Mouse (Mus musculus): ENCODE data around the gene Wbp4. TPM values are rescaled to one million over a fixed set of nuclear protein-coding genes. Genes with fewer than 3 reads are reported as not detected.
A peak's percentile ranks its signal among the peaks of the same experiment; 100 is the strongest.

The Wbp4 gene
- polyA plus RNA-seq, 1 experiment from 2014 or later = 41.5 TPM

DNA sequence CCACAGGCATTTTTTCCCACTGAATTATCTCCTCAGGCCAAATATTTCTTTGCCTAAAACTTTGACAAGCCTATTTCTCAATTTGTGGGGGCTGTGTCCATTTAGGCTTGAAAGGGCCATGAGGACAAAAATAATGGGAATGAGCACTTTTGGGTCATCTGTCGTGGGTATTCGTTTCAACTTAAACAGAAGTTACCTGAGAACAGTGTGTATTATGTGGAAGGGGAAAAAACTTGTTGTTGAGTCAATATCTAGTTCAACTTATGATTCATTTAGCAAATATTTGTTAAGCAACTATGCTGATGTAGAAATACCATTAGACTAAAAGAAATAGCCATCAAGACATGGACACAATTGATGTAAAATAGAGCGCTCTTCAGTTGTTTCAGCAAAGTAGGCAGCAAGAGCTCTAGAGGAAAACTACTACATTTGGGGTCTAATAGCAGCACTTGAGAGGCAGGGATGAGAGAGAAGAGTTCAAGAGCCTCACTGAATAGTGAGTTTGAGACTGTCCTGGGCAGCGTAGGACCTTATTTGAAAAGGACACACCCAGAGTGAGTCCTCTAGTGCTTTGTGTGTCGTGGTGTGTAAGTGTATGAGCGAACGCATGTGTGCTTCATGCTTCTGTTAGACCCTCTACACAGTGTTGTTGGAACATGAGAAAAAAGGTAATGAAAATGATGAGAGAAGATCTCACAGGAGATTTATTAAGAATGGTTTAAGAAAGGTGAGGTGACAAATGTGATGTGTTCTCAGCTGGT, 23.1 kb upstream of the Wbp4 start:
- Histone ChIP-seq H3K4me1 (peaks cover 6% of the 10 kb centered on the region), H3K4me3 (replicated peaks) (no peak overlapping the region), H3K9me3 (no peaks in the 10 kb centered on the region), H3K9ac (no peak overlapping the region), H3K27me3 (replicated peaks) (no peaks in the 10 kb centered on the region), H3K36me3 (no peaks in the 10 kb centered on the region), H3K4me2 (no peak overlapping the region), H3K27ac (peak overlapping the region; percentile 8; the same call in 1 of the 2 replicates)
- WGBS = 78% methylated on average over 7 of the region's 7 CpGs
- no peak for ATAC-seq (ENCODE audit: insufficient read depth, low FRiP score, low read depth)

DNA sequence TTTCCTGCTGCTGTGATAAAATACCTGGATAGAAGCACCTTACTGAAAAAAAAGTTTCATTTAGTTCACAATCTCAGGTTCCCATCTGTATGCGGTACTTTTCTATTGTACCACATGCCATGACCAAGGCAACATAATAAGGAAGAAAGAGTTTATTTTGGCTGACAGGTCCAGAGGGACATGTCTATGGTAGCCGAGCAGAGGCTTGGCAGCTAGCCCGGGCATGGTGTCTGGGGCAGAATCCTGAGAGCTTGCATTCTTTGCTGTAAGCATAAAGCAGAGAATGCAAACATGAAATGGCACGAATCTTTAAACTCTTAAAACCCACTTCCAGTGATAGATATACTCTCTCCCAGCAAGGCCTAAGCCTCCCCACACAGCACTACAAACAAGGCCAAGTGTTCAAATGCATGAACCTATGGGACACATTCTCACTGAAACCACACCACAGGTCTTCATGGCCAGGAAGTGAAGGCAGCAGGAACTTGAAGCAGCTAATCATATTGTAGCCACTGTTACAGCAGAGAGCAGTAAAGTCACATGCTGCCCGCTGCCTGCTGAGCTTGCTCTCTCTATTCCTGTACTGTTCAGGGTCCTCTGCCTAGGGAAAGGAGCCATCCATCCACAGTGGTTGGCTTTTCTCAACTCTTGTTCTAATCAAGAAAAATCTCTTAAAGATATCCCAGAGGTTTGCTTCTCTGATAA, 22.2 kb upstream of the Wbp4 start:
- peak overlapping the region; percentile 8 for H3K27ac ChIP-seq
- ATAC-seq (ENCODE audit: insufficient read depth, low FRiP score, low read depth) = no peak

DNA sequence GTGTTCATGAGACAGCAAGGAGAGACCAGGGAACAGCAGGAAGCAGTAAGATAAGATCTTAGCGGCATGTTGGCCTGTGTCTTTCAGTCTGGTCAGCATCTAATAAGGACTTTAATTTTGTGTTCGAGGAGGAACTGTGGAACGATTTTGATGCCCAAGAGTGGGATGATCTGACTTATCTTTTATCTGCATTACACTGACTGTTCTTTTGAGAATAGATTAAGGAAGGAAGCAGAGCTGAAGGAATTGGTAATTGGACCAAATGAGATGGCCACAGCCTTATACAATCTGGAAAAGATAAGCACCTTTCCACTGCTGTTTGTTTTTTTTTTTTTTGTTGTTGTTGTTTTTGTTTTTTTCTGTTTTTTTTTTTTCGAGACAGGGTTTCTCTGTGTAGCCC, 19.4 kb upstream of the Wbp4 start:
- Histone ChIP-seq H3K4me3 (replicated peaks) (no peak overlapping the region), H3K9ac (no peak overlapping the region), H3K4me2 (no peak overlapping the region), H3K4me1 (peaks cover 2% of the 10 kb centered on the region; the same call in 1 of the 2 replicates), H3K9me3 (no peaks in the 10 kb centered on the region), H3K27me3 (replicated peaks) (no peaks in the 10 kb centered on the region), H3K36me3 (no peaks in the 10 kb centered on the region), H3K27ac (no peak overlapping the region)
- 79% methylated on average over 4 of the region's 4 CpGs for WGBS
- ATAC-seq (ENCODE audit: insufficient read depth, low FRiP score, low read depth) = no peak

More for the DNA sequence above, 22.2 kb upstream of the Wbp4 start:
- H3K36me3 ChIP-seq = no peaks in the 10 kb centered on the region
- H3K4me1 ChIP-seq = peaks cover 2% of the 10 kb centered on the region; the same call in 1 of the 2 replicates
- no peak overlapping the region for H3K4me3 ChIP-seq (replicated peaks)
- no peak overlapping the region for H3K9ac ChIP-seq
- 52% methylated on average over 5 of the region's 5 CpGs for WGBS
- no peak overlapping the region for H3K4me2 ChIP-seq
- H3K27me3 ChIP-seq (replicated peaks) = no peaks in the 10 kb centered on the region
- H3K9me3 ChIP-seq = no peaks in the 10 kb centered on the region

DNA sequence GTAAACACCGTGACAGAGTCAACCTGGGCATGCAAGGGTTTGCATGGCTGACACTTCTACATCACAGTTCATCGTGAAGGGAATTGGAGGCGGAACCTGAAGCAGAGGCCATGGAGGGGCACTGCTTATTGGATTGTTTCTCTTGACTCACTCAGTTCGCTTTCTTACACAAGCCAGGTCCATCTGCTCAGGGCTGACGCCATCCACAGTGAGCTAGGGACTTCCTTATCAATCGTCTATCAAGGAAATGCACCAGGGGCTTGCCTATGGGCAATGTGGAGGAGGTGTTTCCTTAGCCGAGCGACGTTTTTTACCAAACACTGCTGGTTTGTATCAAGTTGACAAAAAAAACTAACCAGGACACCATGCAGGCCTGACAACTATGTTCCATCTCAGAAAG, 18.0 kb upstream of the Wbp4 start:
- 67% methylated on average over 9 of the region's 9 CpGs for WGBS
- H3K27ac ChIP-seq = no peak overlapping the region
- peaks cover 2% of the 10 kb centered on the region; the same call in 1 of the 2 replicates for H3K4me1 ChIP-seq
- H3K4me3 ChIP-seq (replicated peaks) = no peak overlapping the region
- H3K36me3 ChIP-seq = no peaks in the 10 kb centered on the region
- no peak for ATAC-seq (ENCODE audit: insufficient read depth, low FRiP score, low read depth)
- H3K9me3 ChIP-seq = no peaks in the 10 kb centered on the region
- H3K9ac ChIP-seq = no peak overlapping the region
- H3K4me2 ChIP-seq = no peak overlapping the region
- no peaks in the 10 kb centered on the region for H3K27me3 ChIP-seq (replicated peaks)

DNA sequence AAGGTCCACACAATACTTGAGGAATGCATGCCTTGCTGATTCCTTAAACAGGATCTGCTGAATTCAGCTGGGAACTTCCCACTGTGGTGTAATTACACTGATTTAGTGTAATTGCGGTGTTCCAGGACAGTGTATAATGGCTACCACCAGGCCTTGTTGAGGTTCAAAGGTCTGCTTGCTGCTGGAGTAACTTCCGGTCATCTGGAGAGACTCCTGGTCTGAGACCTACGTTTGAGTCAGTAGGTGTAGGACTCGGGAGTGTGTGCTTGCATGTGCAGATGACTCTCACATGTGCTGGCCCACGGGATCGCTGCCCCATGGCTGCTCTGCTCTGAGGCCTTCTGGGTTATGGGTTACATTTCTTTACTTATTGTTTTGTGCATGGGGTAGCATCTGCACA, 13.0 kb upstream of the Wbp4 start:
- Histone ChIP-seq H3K4me3 (replicated peaks) (no peak overlapping the region), H3K9me3 (no peaks in the 10 kb centered on the region), H3K4me1 (no peaks in the 10 kb centered on the region), H3K36me3 (no peaks in the 10 kb centered on the region), H3K27ac (no peak overlapping the region), H3K27me3 (replicated peaks) (no peaks in the 10 kb centered on the region), H3K4me2 (no peak overlapping the region), H3K9ac (no peak overlapping the region)
- no peak for ATAC-seq (ENCODE audit: insufficient read depth, low FRiP score, low read depth)
- 75% methylated on average over 6 of the region's 6 CpGs for WGBS

DNA sequence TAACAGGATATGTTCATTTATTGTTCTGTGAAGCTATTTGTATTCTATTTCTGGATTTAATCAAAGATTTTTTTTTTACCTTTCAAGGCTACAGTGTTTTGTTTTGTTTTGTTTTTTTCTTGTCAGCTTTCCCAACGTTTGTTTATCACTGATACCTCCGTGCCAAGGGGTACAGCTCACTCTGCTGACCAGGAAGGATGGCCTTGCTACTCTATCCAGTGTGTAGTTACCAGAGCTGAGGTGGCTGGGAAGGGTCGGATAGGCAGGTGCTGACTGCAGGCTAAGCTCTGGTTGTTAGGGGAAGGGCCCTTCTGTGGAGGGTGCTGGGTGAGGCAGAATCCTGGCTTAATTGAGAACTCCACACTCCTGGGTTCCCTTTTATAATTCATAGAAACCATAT, 8.9 kb upstream of the Wbp4 start:
- Histone ChIP-seq H3K9ac (no peak overlapping the region), H3K27me3 (replicated peaks) (no peaks in the 10 kb centered on the region), H3K36me3 (no peaks in the 10 kb centered on the region), H3K9me3 (no peaks in the 10 kb centered on the region), H3K4me1 (peaks cover 18% of the 10 kb centered on the region), H3K4me2 (no peak overlapping the region), H3K27ac (no peak overlapping the region), H3K4me3 (replicated peaks) (no peak overlapping the region)
- ATAC-seq (ENCODE audit: insufficient read depth, low FRiP score, low read depth) = no peak
- WGBS = 53% methylated on average over 3 of the region's 3 CpGs

DNA sequence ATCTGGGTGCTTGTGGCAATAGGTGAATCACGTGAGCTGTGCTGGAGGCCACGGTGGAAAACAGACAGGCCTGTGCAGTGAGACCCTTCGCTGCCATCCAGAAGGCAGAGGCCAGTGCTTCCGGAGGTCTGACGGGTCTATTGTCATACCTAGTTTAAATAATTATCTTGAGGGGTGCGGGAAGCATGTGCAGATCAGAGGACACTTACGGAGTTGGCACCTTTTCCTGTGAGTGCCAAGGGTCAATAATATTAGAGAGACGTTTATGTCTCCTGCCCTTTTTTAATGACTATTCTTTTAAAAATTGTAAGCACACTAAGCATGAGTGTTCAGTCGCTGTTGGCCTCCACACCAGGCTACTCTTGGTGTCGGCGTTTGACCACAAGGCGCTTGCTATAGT, 7.8 kb upstream of the Wbp4 start:
- no peak for ATAC-seq (ENCODE audit: insufficient read depth, low FRiP score, low read depth)
- peaks cover 18% of the 10 kb centered on the region for H3K4me1 ChIP-seq
- no peak overlapping the region for H3K27ac ChIP-seq
- H3K9me3 ChIP-seq = no peaks in the 10 kb centered on the region
- H3K36me3 ChIP-seq = no peaks in the 10 kb centered on the region
- H3K4me3 ChIP-seq (replicated peaks) = no peak overlapping the region
- WGBS = 67% methylated on average over 12 of the region's 12 CpGs
- no peak overlapping the region for H3K9ac ChIP-seq
- no peaks in the 10 kb centered on the region for H3K27me3 ChIP-seq (replicated peaks)
- no peak overlapping the region for H3K4me2 ChIP-seq

DNA sequence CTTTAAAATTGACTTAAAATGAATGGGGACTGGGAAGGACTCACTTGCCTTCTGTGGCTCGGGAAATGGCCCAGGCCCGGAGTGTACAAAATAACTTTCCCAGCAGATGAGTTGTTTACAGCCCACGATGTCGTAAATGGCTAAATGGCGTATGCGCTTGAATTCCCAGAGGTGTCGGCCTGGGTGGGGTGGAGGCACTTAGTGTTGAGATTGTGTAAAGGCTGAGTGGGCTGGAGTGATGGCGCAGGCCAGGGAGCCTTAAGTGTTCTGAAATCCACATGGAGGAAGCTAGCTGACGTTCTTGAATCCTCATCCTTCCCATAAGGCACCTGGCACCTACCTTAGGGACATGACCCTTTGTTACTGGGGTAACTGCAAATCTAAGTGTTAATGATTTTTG, 7.2 kb upstream of the Wbp4 start:
- Histone ChIP-seq H3K27me3 (replicated peaks) (no peaks in the 10 kb centered on the region), H3K4me1 (peaks cover 22% of the 10 kb centered on the region), H3K27ac (no peak overlapping the region; the same call in 1 of the 2 replicates), H3K9ac (no peak overlapping the region), H3K4me2 (no peak overlapping the region), H3K9me3 (no peaks in the 10 kb centered on the region), H3K36me3 (no peaks in the 10 kb centered on the region), H3K4me3 (replicated peaks) (no peak overlapping the region)
- WGBS = 73% methylated on average over 9 of the region's 9 CpGs
- no peak for ATAC-seq (ENCODE audit: insufficient read depth, low FRiP score, low read depth)

DNA sequence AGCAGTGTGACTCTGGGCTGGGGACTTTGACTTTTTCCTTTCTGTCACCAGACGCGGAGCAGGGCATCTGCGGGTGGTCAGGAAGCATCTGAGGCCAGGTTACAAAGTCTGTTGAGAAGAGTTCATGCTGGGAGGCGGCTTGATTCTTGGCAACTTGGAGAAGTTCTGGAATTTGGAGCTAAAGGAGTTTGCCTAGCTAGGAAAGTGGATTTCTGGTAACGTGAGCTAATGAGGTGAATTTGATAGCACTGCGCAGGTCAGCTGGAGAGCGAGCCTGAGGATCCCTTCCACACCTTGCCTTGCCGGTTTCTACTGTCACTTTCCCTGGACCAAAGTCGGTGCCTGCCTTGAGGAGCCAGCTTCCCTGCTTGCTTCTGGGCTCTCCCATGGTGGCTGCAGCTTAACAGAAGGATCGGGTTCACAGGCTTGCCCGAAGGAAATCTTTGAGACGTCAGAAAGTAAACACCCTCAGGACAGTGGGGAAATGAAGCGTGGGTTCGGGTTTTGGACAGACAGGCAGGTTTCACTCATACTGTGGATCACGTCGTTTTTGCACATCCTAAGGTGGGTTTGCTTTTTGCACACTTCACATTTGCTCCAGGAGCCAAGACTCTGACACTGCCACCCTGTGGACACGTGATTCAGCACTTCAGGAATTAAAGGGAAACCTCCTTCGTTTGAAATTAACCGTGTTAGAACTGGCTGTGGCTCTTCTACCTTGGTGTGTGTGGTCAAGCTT, 5.8 kb upstream of the Wbp4 start:
- 8% methylated on average over 19 of the region's 19 CpGs for WGBS
- H3K4me3 ChIP-seq (replicated peaks) = peak overlapping the region; percentile 33
- H3K9ac ChIP-seq = 0 out of 2 replicates have a peak overlapping the region, but pooled peaks have one; percentile 2
- H3K27me3 ChIP-seq (replicated peaks) = no peaks in the 10 kb centered on the region
- peaks cover 31% of the 10 kb centered on the region for H3K4me1 ChIP-seq
- peak; percentile 13; the same call in 1 of the 2 replicates for ATAC-seq (ENCODE audit: insufficient read depth, low FRiP score, low read depth)
- peak overlapping the region; percentile 60 for H3K4me2 ChIP-seq
- H3K36me3 ChIP-seq = no peaks in the 10 kb centered on the region
- H3K9me3 ChIP-seq = no peaks in the 10 kb centered on the region
- peak overlapping the region; percentile 72 for H3K27ac ChIP-seq

DNA sequence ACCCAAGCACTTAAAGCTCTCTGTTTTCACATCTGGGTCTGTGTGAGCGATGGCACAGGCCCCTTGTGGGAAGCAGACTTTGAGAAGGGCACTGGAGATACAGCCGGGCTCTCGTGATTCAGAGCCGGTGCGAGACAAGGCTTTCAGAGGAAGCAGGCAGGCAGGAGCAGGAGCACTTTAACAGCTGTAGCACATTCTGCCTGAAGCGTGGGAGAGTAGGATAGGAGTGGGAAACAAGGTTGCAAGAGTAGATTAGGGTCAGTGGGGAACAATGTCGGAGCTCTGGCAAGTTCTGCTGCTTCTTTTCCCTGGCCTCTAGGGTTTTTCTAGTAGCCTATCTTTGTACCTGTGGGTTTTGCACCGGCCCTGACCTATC, 5.3 kb upstream of the Wbp4 start:
- H3K36me3 ChIP-seq = no peaks in the 10 kb centered on the region
- 23% methylated on average over 8 of the region's 8 CpGs for WGBS
- ATAC-seq (ENCODE audit: insufficient read depth, low FRiP score, low read depth) = no peak
- no peaks in the 10 kb centered on the region for H3K9me3 ChIP-seq
- H3K4me2 ChIP-seq = peak overlapping the region; percentile 60
- H3K27ac ChIP-seq = peak overlapping the region; percentile 72
- no peaks in the 10 kb centered on the region for H3K27me3 ChIP-seq (replicated peaks)
- peaks cover 31% of the 10 kb centered on the region for H3K4me1 ChIP-seq
- H3K9ac ChIP-seq = 0 out of 2 replicates have a peak overlapping the region, but pooled peaks have one; percentile 2
- H3K4me3 ChIP-seq (replicated peaks) = peak overlapping the region; percentile 33

DNA sequence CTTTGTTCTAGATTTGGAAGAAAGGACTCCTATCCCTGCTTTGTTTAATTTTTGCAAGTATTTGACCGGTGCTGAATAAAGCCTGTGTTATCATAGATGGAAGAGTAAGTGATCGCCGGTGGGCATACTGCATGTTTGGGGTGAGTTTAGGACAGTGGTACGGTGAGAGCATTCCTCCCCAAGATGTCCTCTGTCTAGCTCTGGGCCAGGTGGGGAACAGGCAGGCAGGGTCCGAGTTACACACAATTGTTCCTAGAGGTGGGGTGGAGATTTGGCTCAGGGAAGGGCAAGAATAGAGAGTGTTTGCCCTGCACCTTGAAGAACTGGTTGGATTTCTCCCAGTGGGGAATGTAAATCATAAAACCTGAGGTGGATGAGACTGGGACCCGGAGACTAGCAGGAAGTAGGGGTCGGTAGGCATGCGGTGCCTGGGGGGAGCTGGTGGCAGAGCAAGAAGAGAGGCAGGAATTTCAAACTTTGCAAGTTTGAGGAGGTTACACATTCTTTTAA, 2.3 kb upstream of the Wbp4 start:
- ATAC-seq (ENCODE audit: insufficient read depth, low FRiP score, low read depth) = peak; percentile 8; the same call in 1 of the 2 replicates
- WGBS = 57% methylated on average over 8 of the region's 8 CpGs
- Histone ChIP-seq H3K9ac (peak overlapping the region; percentile 98; the same call in 1 of the 2 replicates), H3K4me3 (replicated peaks) (peak overlapping the region; percentile 96), H3K27ac (peak overlapping the region; percentile 100), H3K9me3 (no peaks in the 10 kb centered on the region), H3K4me1 (peaks cover 39% of the 10 kb centered on the region), H3K27me3 (replicated peaks) (no peaks in the 10 kb centered on the region), H3K36me3 (no peaks in the 10 kb centered on the region), H3K4me2 (peak overlapping the region; percentile 67)

All from stomach, embryonic 15.5 days (tissue).